In genomic region chr19:3610886-3611285, GRCm38 (mm10) we compare ENCODE assay signal across 12 mouse cellular contexts. TPM values are rescaled to one million over a fixed set of nuclear protein-coding genes. Genes with fewer than 3 reads are reported as not detected.
DNase-seq lines count a peak whose midpoint lies in the region; TF ChIP-seq lines count a peak whose summit lies in the region.
"Had no signal": no experiment of that assay in that cellular context is flagged by ENCODE, and none has a peak within 500 bp of the region (broad histone marks: within the 10 kb centered on the region; RNA-seq: fewer than 3 reads in every experiment).

No protein-coding gene starts in this region.

- intact Hi-C loops in gastrocnemius, adult 2 months (cut with DNase I): no loop called here
- intact Hi-C loops in gastrocnemius, postnatal 14 days (cut with DNase I; ENCODE audit: low total_unique reads): no loop called here

- H3K4me3 ChIP-seq in gastrocnemius, adult 2 months: no peak overlapping the region
- H3K4me3 ChIP-seq: heart, embryonic 10.5 days had no signal

- TF ChIP-seq CTCF in gastrocnemius, adult 2 months (IDR thresholded peaks at IDR 0.05): no peak

- no peak overlapping the region for H3K27ac ChIP-seq in gastrocnemius, adult 2 months
- H3K27ac ChIP-seq: heart, embryonic 10.5 days; kidney, postnatal 0 days had no signal

- peak; percentile 57 for DNase-seq in gastrocnemius, adult 2 months
- DNase-seq in gastrocnemius, postnatal 14 days: no peak
- peak; percentile 23 for DNase-seq in right cerebral cortex, postnatal 4 days
- DNase-seq in right cerebral cortex, postnatal 25 days: no peak
- DNase-seq in cerebellum, postnatal 25 days: peak; percentile 58 to 79
- peak; percentile 84 for DNase-seq in testis, postnatal 10 days (ENCODE audit: low spot score)
- no peak for DNase-seq in right cerebral cortex, postnatal 36 days (ENCODE audit: low spot score in 2 of 2)
- DNase-seq in left cerebral cortex, adult 9 months (ENCODE audit: low spot score in 2 of 2): no peak
- DNase-seq: right cerebral cortex, postnatal 14 days; thymus, postnatal 4 days had no signal

RNA-seq across cellular contexts. Expression of gene Ppp6r3, which starts 35.3 kb away (rescaled TPM):
- 10 to 100 TPM; 66.1 to 70.5 TPM for total RNA-seq in gastrocnemius, adult 2 months (2021)
- total RNA-seq in gastrocnemius, postnatal 14 days (2021): 10 to 100 TPM; 50.9 to 55.0 TPM

Comparison
In these comparisons a context has a peak if more than half of its experiments do, and no peak if none do; other contexts are left out.
1. DNase-seq: peak in gastrocnemius, adult 2 months (single experiment), right cerebral cortex, postnatal 4 days (single experiment), cerebellum, postnatal 25 days (2 of 2) and testis, postnatal 10 days (single experiment); none in gastrocnemius, postnatal 14 days (single experiment), right cerebral cortex, postnatal 25 days (single experiment), right cerebral cortex, postnatal 36 days (0 of 2) and left cerebral cortex, adult 9 months (0 of 2).